Mouse (Mus musculus): ENCODE measurements around the gene Sohlh1. TPM values are rescaled to one million over a fixed set of nuclear protein-coding genes. Genes with fewer than 3 reads are reported as not detected.

Gene Sohlh1
- polyA plus RNA-seq, 1 experiment from 2014 or later, result not detected

- Histone ChIP-seq H3K9me3 (ENCODE audit: control insufficient read depth, low read length) (no peaks in the 10 kb centered on the region), H3K4me1 (ENCODE audit: control insufficient read depth in 2 of 2, insufficient read depth in 2 of 2, low read length in 2 of 2) (peaks cover 3 to 9% of the 10 kb centered on the region in 2 experiments; a peak in 3 of 4 replicates), H3K4me2 (ENCODE audit: low read length) (no peak overlapping the region), H3K36me3 (ENCODE audit: control insufficient read depth, insufficient read depth, low read length) (no peaks in the 10 kb centered on the region), H3K4me3 (ENCODE audit: control insufficient read depth in 1 of 2, insufficient read depth in 1 of 2, low read depth in 1 of 2, low read length in 2 of 2) (no peak overlapping the region), H3K27me3 (ENCODE audit: control insufficient read depth, insufficient read depth, low read length) (peaks cover 46% of the 10 kb centered on the region), H3K27ac (replicated peaks in 1 of 2; ENCODE audit: control insufficient read depth in 1 of 2, insufficient read depth in 1 of 2, low read depth in 2 of 2, low read length in 2 of 2) (no peak overlapping the region), H3K9ac (ENCODE audit: low read length) (no peak overlapping the region)
- WGBS, result 63% methylated on average over 2 of the region's 2 CpGs
- no peak for ATAC-seq (ENCODE audit: insufficient number of reproducible peaks, insufficient read depth, low FRiP score, low read depth)
These were observed 15.0 kb upstream of the Sohlh1 start for GRCm38 (mm10) chr2:25862038-25862437.

DNA sequence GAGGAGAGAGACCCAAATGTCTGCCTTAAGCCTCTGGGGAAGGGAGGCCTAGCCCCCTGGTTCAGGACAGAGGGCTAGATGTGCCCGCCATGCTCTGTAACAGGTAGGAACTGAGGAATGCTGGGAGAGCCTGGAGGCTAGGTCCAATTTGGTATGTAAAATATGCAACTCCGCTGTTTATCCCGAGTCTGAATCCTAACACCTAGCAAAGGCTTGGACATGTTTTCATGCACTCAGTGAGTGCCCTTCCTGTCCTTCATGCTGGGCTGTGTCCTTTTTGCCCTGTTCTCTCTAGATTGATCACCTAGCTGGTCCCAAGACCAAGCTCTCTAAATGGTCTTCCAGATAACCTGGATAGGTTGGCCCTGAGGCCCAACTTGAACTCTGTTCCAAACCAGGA lies 12.8 kb upstream of the Sohlh1 start:
- H3K4me1 ChIP-seq (ENCODE audit: control insufficient read depth in 2 of 2, insufficient read depth in 2 of 2, low read length in 2 of 2), result peaks cover 3 to 9% of the 10 kb centered on the region in 2 experiments; a peak in 3 of 4 replicates
- H3K27me3 ChIP-seq (ENCODE audit: control insufficient read depth, insufficient read depth, low read length), result peaks cover 27% of the 10 kb centered on the region
- H3K9ac ChIP-seq (ENCODE audit: low read length), result no peak overlapping the region
- no peak overlapping the region for H3K4me2 ChIP-seq (ENCODE audit: low read length)
- H3K4me3 ChIP-seq (ENCODE audit: control insufficient read depth in 1 of 2, insufficient read depth in 1 of 2, low read depth in 1 of 2, low read length in 2 of 2), result no peak overlapping the region
- 71% methylated on average over 3 of the region's 3 CpGs for WGBS
- no peak overlapping the region for H3K27ac ChIP-seq (replicated peaks in 1 of 2; ENCODE audit: control insufficient read depth in 1 of 2, insufficient read depth in 1 of 2, low read depth in 2 of 2, low read length in 2 of 2)
- H3K36me3 ChIP-seq (ENCODE audit: control insufficient read depth, insufficient read depth, low read length), result no peaks in the 10 kb centered on the region
- H3K9me3 ChIP-seq (ENCODE audit: control insufficient read depth, low read length), result no peaks in the 10 kb centered on the region
- no peak for ATAC-seq (ENCODE audit: insufficient number of reproducible peaks, insufficient read depth, low FRiP score, low read depth)

DNA sequence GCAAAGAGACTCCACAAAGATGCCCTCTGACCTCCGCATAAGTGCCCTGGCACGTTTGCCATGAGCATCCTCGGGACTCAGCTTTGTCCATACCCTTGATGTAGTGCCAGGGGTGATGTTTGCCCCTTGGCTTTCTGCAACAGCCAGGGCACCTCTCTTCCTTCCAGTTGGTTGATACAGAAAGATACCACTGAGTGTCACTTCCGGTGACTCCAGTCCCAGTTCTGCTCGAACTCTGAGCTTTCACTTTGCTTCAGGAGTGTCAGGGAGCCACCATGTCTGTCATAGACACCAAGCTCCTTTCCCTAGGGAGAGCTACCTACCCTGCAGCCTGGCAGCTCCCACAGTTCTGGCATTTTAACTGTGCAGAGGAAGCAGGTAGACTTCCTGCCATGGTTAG lies 7.0 kb upstream of the Sohlh1 start:
- Histone ChIP-seq H3K9me3 (ENCODE audit: control insufficient read depth, low read length) (no peaks in the 10 kb centered on the region), H3K27ac (replicated peaks in 1 of 2; ENCODE audit: control insufficient read depth in 1 of 2, insufficient read depth in 1 of 2, low read depth in 2 of 2, low read length in 2 of 2) (no peak overlapping the region), H3K36me3 (ENCODE audit: control insufficient read depth, insufficient read depth, low read length) (no peaks in the 10 kb centered on the region), H3K4me1 (ENCODE audit: control insufficient read depth in 2 of 2, insufficient read depth in 2 of 2, low read length in 2 of 2) (no peaks in the 10 kb centered on the region), H3K9ac (ENCODE audit: low read length) (no peak overlapping the region), H3K27me3 (ENCODE audit: control insufficient read depth, insufficient read depth, low read length) (no peaks in the 10 kb centered on the region), H3K4me2 (ENCODE audit: low read length) (no peak overlapping the region), H3K4me3 (ENCODE audit: control insufficient read depth in 1 of 2, insufficient read depth in 1 of 2, low read depth in 1 of 2, low read length in 2 of 2) (no peak overlapping the region)
- ATAC-seq (ENCODE audit: insufficient number of reproducible peaks, insufficient read depth, low FRiP score, low read depth), result no peak
- 71% methylated on average over 5 of the region's 5 CpGs for WGBS

- Histone ChIP-seq H3K36me3 (ENCODE audit: control insufficient read depth, insufficient read depth, low read length) (no peaks in the 10 kb centered on the region), H3K9ac (ENCODE audit: low read length) (no peak overlapping the region), H3K27ac (replicated peaks in 1 of 2; ENCODE audit: control insufficient read depth in 1 of 2, insufficient read depth in 1 of 2, low read depth in 2 of 2, low read length in 2 of 2) (no peak overlapping the region), H3K4me2 (ENCODE audit: low read length) (no peak overlapping the region), H3K4me3 (ENCODE audit: control insufficient read depth in 1 of 2, insufficient read depth in 1 of 2, low read depth in 1 of 2, low read length in 2 of 2) (no peak overlapping the region), H3K4me1 (ENCODE audit: control insufficient read depth in 2 of 2, insufficient read depth in 2 of 2, low read length in 2 of 2) (no peaks in the 10 kb centered on the region), H3K9me3 (ENCODE audit: control insufficient read depth, low read length) (no peaks in the 10 kb centered on the region), H3K27me3 (ENCODE audit: control insufficient read depth, insufficient read depth, low read length) (no peaks in the 10 kb centered on the region)
- 37% methylated on average over 3 of the region's 3 CpGs for WGBS
- no peak for ATAC-seq (ENCODE audit: insufficient number of reproducible peaks, insufficient read depth, low FRiP score, low read depth)
These were observed 5.6 kb upstream of the Sohlh1 start for GRCm38 (mm10) chr2:25852626-25853025.

DNA sequence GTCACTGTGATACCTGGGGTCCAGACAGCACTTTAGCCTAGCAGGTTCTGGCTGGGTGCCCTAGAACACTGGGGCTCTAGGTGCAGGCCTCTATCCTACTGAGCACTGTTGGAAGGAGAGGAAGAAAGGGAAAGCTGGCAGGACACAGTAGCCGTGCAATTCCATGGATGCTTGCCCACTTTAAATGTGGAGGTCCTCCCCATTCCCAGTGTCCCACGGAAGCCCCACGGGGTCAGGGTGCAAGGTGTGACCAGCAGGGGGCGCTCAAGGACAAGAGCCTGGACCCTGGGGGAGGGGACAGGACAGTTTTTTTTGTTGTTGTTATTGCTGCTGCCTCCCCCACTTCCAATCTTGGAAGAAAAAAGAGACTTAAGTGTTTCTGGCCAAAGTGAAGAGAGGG lies 3.3 kb upstream of the Sohlh1 start:
- 14% methylated on average over 4 of the region's 4 CpGs for WGBS
- Histone ChIP-seq H3K27ac (replicated peaks in 1 of 2; ENCODE audit: control insufficient read depth in 1 of 2, insufficient read depth in 1 of 2, low read depth in 2 of 2, low read length in 2 of 2) (no peak overlapping the region), H3K4me2 (ENCODE audit: low read length) (no peak overlapping the region), H3K4me3 (ENCODE audit: control insufficient read depth in 1 of 2, insufficient read depth in 1 of 2, low read depth in 1 of 2, low read length in 2 of 2) (no peak overlapping the region), H3K36me3 (ENCODE audit: control insufficient read depth, insufficient read depth, low read length) (no peaks in the 10 kb centered on the region), H3K9ac (ENCODE audit: low read length) (no peak overlapping the region), H3K9me3 (ENCODE audit: control insufficient read depth, low read length) (no peaks in the 10 kb centered on the region), H3K27me3 (ENCODE audit: control insufficient read depth, insufficient read depth, low read length) (no peaks in the 10 kb centered on the region), H3K4me1 (ENCODE audit: control insufficient read depth in 2 of 2, insufficient read depth in 2 of 2, low read length in 2 of 2) (no peaks in the 10 kb centered on the region)
- no peak for ATAC-seq (ENCODE audit: insufficient number of reproducible peaks, insufficient read depth, low FRiP score, low read depth)

GRCm38 (mm10) chr2:25846516-25846915 lies 532 bp downstream of the Sohlh1 start:
- Histone ChIP-seq H3K9ac (ENCODE audit: low read length) (no peak overlapping the region), H3K4me1 (ENCODE audit: control insufficient read depth in 2 of 2, insufficient read depth in 2 of 2, low read length in 2 of 2) (no peaks in the 10 kb centered on the region), H3K27me3 (ENCODE audit: control insufficient read depth, insufficient read depth, low read length) (peaks cover 3% of the 10 kb centered on the region; the same call in 1 of the 2 replicates), H3K9me3 (ENCODE audit: control insufficient read depth, low read length) (no peaks in the 10 kb centered on the region), H3K4me3 (ENCODE audit: control insufficient read depth in 1 of 2, insufficient read depth in 1 of 2, low read depth in 1 of 2, low read length in 2 of 2) (no peak overlapping the region), H3K4me2 (ENCODE audit: low read length) (no peak overlapping the region), H3K27ac (replicated peaks in 1 of 2; ENCODE audit: control insufficient read depth in 1 of 2, insufficient read depth in 1 of 2, low read depth in 2 of 2, low read length in 2 of 2) (no peak overlapping the region), H3K36me3 (ENCODE audit: control insufficient read depth, insufficient read depth, low read length) (no peaks in the 10 kb centered on the region)
- WGBS, result 81% methylated on average over 8 of the region's 8 CpGs
- no peak for ATAC-seq (ENCODE audit: insufficient number of reproducible peaks, insufficient read depth, low FRiP score, low read depth)

- no peak for ATAC-seq (ENCODE audit: insufficient number of reproducible peaks, insufficient read depth, low FRiP score, low read depth)
- Histone ChIP-seq H3K27me3 (ENCODE audit: control insufficient read depth, insufficient read depth, low read length) (peaks cover 3% of the 10 kb centered on the region; the same call in 1 of the 2 replicates), H3K4me3 (ENCODE audit: control insufficient read depth in 1 of 2, insufficient read depth in 1 of 2, low read depth in 1 of 2, low read length in 2 of 2) (no peak overlapping the region), H3K9ac (ENCODE audit: low read length) (no peak overlapping the region), H3K27ac (replicated peaks in 1 of 2; ENCODE audit: control insufficient read depth in 1 of 2, insufficient read depth in 1 of 2, low read depth in 2 of 2, low read length in 2 of 2) (no peak overlapping the region), H3K36me3 (ENCODE audit: control insufficient read depth, insufficient read depth, low read length) (no peaks in the 10 kb centered on the region), H3K4me1 (ENCODE audit: control insufficient read depth in 2 of 2, insufficient read depth in 2 of 2, low read length in 2 of 2) (no peaks in the 10 kb centered on the region), H3K4me2 (ENCODE audit: low read length) (no peak overlapping the region), H3K9me3 (ENCODE audit: control insufficient read depth, low read length) (no peaks in the 10 kb centered on the region)
- 84% methylated on average over 3 of the region's 3 CpGs for WGBS
These were observed 3.0 kb downstream of the Sohlh1 start for GRCm38 (mm10) chr2:25844097-25844496.

DNA sequence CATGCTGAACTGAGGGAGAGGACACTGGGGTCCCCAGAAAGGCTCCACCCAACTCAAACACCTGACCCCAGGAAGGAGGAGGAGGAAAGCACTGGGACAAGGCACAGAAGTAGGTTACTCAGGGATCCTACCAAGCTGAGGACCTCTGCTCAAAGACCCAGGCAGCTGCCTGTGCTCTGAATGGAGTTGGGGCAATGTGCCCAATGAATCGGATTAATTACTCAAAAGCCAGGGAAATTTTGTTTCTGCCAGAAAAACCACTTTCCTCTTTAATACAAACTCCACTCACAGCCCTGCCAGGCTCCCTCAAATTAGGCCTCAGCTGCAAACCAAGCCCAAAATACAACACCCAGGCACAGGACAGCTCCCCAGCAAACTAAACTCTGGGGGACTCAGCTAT lies 4.3 kb downstream of the Sohlh1 start:
- ATAC-seq (ENCODE audit: insufficient number of reproducible peaks, insufficient read depth, low FRiP score, low read depth), result no peak
- 86% methylated on average over 1 of the region's 1 CpGs for WGBS

More for the DNA sequence above, 4.3 kb downstream of the Sohlh1 start:
- Histone ChIP-seq H3K4me1 (ENCODE audit: control insufficient read depth in 2 of 2, insufficient read depth in 2 of 2, low read length in 2 of 2) (no peaks in the 10 kb centered on the region), H3K4me2 (ENCODE audit: low read length) (no peak overlapping the region), H3K9me3 (ENCODE audit: control insufficient read depth, low read length) (no peaks in the 10 kb centered on the region), H3K9ac (ENCODE audit: low read length) (no peak overlapping the region), H3K4me3 (ENCODE audit: control insufficient read depth in 1 of 2, insufficient read depth in 1 of 2, low read depth in 1 of 2, low read length in 2 of 2) (no peak overlapping the region), H3K36me3 (ENCODE audit: control insufficient read depth, insufficient read depth, low read length) (no peaks in the 10 kb centered on the region), H3K27ac (replicated peaks in 1 of 2; ENCODE audit: control insufficient read depth in 1 of 2, insufficient read depth in 1 of 2, low read depth in 2 of 2, low read length in 2 of 2) (no peak overlapping the region), H3K27me3 (ENCODE audit: control insufficient read depth, insufficient read depth, low read length) (peaks cover 3% of the 10 kb centered on the region; the same call in 1 of the 2 replicates)
